Mouse (Mus musculus): Measurements from ENCODE around the gene Cfl1.
"Not testable (repeated sequence)": the region's sequence is repeated elsewhere in the genome, so short reads cannot be mapped to it uniquely, and the experiment has no call there.

Cfl1 gene

DNA sequence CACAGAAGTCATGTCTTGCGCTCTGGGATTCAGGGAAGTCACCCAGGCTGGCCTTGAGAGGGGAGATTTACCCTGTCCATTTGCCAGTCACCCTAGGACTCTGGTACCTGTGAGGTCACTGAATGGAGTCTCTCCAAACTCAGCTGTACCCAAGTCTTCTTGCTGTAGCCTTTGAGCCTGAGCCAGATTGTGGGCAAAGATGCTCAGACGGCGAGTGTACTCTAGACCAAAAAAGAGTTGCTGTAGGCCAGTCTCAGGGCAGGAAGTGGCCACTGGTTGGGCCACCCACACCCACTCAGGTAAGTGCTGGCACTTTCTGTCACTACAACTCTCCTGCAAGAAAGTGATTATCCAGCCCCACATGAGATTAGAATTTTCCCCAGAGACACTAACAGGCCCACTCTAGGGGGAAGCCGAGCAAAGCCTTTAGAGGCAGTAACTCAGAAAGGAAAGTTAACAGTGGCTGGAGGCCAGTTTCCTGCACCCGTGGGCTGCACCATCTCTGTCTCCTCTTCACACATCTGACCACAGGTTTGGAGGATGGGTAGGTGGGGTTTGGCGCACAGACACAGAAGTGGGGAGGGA lies 23.2 kb upstream of the Cfl1 start:
- no peak for DNase-seq

DNA sequence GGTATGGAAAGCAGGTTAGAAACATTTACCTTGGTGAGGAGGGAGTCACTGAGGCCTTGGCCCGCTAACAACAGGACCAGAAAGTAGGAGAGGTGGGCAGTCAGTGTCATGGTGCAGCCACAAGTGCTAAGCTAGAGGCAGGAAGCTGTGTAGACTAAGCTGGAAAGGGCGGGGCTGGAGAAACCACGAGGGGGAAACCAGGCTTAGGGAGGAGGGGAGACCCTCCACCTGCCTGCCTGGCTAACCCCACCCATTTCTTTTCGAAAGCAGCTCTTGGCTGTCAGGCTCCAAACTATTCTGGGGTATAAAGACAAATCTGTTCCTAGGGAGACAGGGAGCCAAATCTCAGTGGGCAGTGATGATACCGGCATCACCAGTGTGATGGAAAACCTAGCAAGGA lies 21.9 kb upstream of the Cfl1 start, which contains the start of gene Ctsw:
Ctsw (minus strand) TSS at position 134 of the 400 bp plus-strand sequence.
- DNase-seq: no peak

DNA sequence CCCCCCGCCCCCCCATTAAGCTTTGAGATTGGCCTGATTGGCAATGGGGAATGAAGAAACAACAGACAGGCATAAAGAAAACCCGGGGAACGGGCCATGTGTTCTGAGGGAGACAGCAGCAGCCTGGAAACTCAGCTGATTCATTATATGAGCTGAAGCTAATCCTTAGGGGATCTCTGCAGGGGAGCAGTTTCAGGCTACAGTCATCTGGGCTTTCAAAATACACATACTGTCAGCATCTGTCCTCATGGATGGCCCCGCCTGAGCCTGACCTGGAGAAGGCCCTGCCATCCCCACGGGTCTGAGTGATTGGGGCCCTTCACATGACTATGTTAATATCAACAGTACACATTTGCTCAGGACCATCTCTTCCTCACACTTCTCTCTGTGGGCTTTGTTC lies 18.4 kb upstream of the Cfl1 start:
- no peak for DNase-seq

DNA sequence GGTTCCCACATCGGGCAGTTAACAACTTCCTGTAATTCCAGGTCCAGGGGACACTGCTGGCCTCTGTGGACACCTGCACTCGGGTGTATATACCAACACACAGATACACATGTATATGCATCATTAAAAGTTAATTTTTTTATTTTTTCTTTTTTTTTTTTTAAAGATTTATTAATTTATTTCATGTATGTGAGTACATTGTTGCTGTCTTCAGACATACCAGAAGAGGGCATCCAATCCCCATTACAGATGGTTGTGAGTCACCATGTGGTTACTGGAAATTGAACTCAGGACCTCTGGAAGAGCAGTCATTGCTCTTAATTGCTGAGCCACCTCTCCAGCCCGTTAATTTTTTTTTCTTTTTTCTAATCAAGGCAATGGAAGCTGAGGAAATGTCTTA lies 17.4 kb upstream of the Cfl1 start:
- no peak for DNase-seq

DNA sequence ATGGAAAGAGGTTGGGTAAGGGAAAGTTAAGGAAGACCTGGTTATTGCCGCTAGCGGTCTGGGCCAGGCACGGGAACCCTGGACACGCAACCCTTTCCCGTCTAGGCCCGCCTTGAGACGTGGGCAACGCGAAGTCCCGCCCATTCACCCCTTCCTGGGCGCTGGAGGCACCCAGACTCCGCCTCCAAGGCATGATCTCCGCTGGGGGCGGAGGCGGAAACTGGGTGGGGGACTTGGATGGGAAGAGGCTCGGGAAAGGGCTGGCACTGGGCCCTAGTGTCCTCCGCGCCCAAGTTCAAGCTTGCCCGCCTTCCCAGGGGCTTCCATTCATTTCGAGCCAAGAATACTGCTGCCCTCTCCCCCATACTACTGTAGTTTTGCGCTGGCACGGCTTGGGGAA lies 16.5 kb upstream of the Cfl1 start, which contains the start of gene Efemp2:
Efemp2 (plus strand) TSS at position 235 of the 400 bp plus-strand sequence.
- DNase-seq: peak; percentile 68

DNA sequence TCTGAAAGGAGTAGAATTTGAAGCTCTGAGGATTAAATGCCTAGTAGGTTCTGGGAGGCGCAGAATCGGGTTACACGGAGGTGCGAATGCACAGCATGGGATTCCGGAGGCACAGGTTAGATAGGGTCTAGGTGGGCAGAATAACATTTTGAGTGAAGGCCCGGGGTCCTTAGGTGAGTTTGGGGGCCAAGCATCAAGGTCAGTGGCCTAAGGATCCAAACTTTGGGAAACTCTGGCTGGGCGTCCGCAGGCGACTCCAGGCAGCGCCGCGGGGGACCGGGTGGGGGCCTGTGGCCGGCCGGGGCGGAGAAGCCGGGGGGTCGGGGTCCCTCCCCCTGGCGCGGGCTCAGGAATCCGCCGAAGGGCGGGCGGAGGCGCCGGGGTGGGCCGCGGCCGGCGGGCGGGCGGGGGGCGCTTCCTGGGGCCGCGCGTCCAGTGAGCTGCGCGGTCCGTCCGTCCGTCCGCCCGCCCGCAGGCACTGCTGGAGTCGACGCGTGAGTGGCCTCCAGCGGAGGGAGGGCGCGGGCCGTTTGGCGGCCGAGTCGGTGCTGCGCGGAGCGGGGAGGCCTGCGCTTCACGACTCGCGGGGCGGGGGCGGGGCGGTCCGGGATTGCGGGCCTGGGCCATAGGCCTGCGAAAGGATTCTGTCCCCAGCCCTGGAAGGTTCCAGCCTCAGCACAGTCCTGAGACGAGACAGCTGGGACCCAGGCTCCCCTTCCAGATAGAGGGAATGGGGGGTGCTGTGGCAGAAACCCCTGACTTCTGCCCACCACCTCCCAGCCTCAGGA lies 15.8 kb upstream of the Cfl1 start:
- DNase-seq: no peak

DNA sequence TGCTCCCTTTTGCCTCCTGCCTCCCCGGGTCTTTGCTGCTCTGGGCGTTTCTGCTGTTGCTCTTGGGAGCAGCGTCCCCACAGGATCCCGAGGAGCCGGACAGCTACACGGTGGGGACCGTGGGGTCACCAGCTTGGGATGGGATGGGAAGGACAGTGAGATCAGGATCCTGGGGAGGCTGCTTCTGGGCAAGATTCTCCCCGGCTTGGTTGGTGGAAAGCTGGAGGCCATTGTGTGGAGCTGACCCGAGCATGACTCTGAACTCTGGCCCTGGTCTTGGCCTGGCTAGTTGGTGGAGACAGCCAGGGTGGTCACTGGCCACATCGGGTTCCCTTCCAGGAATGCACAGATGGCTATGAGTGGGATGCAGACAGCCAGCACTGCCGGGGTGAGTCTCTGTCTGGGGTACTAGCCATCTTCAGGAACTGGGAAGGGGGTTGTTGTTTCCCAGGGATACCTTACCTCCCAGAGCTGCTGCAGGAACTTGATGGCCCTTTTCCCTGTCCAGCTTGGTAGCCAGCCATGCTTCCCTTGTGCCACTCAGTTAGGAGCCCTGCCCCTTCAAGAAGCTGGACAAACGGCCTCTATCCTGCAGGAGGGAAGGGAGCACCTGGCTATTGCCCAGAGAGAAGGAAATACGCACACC lies 15.1 kb upstream of the Cfl1 start:
- no peak for DNase-seq

DNA sequence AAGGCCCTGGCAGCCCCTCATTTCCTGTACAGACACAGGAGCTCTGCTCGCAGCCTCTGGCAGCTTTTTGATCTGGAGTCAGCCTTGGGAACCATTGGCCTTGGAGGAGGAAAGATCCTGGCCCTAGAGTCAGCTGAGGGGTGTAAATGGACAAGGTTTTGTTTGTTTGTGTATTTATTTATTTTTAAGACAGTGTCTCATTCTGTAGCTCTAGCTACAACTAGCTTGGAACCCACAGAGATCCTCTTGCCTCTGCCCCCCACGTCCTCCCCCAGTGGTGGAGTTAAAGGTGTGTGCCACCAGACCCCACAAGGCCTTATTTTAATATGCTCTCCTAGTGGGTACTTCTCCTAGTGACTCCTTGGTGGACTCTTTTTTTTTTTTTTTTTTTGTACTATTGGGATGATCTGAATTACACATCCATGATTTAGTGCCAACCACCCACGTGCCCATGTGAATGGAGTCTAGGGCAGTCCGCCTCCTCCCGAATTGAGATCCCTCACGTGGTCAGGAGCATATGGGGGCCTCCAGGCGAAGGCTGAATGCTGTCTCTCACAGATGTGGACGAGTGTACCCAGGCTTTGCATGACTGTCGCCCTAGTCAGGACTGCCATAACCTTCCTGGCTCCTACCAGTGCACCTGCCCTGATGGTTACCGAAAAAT lies 13.1 kb upstream of the Cfl1 start:
- DNase-seq: peak; percentile 69

DNA sequence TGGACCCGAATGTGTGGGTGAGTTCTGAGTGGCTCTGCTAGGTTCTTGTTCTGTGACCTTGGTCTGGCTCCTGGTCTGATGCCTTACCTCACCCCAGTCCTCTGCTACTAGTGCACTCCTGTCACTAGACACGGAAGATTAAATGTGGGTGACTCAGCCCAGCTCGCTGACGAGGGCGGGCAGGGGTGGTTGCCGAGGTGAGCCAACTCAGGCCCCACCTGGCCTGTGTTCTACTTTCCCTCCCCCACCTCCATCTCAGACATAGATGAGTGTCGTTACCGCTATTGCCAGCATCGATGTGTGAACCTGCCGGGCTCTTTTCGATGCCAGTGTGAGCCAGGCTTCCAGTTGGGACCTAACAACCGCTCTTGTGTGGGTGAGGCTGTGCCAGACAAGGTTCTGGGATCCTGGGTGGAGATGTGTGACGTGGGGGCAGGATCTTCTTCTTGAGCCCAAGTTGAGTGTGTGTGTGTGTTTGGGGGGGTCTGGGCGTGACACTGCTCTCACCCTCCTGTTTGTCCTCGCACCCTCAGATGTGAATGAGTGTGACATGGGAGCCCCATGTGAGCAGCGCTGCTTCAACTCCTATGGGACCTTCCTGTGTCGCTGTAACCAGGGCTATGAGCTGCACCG lies 12.5 kb upstream of the Cfl1 start:
- no peak for DNase-seq

DNA sequence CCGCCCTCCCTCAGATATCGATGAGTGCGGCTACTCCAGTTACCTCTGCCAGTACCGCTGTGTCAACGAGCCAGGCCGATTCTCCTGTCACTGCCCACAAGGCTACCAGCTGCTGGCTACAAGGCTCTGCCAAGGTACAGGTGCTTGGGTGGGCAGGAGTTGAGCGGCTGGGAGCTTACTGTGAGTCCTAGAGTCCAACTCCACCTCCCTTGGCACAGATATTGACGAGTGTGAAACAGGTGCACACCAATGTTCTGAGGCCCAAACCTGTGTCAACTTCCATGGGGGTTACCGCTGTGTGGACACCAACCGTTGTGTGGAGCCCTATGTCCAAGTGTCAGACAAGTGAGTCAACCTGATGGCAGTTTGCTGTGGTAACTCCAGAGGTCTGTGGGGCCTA lies 10.2 kb upstream of the Cfl1 start:
- DNase-seq: no peak

DNA sequence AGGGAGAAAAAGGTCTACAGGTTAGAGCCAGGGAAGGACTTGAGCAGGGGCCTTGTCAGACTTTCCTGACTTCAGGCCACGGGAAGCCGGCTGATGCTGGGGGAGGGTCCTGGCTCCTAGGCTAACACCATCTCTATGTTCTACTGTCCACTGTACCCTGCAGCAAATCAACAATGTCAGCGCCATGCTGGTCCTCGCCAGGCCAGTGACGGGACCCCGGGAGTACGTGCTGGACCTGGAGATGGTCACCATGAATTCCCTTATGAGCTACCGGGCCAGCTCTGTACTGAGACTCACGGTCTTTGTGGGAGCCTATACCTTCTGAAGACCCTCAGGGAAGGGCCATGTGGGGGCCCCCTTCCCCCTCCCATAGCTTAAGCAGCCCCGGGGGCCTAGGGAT lies 8.9 kb upstream of the Cfl1 start:
- DNase-seq: no peak

DNA sequence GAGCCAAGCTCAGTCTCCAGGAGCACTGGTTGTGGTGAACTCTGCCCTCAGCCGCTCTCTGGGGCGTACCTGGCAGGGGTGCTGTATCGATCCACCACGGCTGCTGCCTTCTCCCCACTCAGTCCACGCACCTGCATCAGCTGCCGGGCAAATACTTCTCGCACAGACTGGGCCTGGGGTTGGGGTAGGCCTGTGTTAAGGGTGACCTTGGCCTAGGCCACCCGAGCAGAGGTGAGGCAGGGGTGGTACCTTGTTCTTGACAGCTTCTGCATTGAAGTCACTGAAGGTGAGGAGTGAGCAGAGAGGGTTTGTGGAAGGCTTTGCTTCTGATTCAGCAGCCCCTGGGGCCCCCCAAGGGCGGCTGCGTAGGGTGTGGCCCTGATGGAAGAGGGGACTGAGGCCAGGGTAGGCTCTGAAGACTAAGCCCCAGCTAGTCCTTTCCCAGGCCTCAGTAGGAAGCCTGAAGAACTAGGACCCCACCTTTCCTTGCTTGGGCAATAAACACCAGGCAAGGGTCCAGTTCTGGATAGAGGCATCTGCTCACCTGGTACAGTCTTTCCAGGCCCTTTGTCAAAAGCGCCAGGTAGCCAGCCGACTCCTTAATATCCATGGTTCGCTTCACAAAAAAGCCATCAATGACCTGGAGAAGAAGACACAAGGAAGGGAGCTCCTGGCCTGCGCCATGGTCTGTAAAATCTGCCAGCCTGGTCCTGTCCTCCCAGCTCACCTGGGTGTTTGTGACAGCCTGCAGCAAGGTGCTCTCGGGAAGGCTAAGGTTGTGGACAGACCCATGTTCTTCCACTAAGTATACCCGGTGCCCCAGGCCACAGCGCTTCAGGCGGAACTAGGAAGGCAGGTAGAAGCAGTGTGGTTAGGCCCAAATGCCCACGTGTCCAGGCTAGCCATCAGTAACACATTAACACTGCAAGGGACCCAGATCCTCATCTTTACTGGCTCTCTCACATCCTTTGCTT lies 6.6 kb upstream of the Cfl1 start:
- no peak for DNase-seq

DNA sequence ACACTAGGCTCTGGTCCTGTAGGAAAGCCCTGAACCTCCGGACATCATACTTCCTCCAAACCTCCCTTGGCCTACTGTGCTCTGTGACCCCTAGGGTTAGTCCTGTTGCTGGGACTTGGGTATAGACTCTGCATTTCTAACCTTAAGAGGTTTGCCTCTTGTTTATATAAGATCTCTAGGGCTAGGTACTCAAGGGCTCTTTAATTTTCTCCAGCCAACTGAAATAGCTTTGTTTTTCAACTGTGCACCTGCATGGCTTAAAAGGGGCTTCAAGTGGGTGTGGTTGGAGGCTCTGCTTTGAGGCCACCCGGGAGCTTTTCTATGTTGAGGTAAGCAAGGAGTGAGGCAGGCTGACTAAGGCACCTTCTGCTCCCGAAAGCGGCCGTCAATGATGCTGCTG lies 5.8 kb upstream of the Cfl1 start:
- no peak for DNase-seq

DNA sequence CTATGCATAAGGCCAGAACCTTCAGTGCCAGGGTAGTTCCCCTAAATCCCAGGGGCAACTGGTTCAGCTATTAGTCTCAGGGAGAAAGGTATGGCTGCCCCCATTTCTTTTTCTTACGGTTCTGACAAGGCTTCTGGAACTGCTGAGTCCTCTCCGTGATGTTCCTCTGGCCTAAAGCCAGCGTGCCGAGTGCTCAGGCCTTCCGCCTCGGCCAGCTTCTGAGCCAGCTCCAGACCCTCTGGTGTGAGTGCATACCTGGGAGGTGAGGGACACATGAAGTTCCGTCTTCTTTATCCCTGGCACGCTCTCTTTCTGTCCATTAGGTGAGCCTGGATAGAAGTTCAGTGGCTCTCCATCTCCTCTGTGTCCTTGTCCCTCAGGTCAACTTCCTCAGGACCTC lies 4.9 kb upstream of the Cfl1 start:
- DNase-seq: no peak

DNA sequence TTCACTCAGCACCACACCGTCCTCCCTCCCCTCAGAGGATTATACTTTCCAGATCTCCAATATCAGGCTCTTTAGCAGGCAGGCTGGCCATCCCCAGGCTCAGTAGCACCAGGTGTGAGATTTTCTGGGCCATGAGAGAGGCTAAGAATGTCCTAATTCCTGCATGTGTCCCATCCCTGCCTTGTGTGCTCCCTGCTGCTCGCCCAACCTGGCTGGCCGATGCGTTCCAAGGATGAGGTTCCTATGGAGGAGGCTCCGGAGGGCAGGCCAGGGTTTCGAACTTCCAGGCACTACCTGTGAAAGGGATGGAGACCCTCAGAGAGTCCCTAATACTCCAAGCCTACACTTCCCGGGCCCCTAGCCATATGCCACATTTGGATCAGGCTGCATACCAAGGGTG lies 4.4 kb upstream of the Cfl1 start:
- DNase-seq: no peak

DNA sequence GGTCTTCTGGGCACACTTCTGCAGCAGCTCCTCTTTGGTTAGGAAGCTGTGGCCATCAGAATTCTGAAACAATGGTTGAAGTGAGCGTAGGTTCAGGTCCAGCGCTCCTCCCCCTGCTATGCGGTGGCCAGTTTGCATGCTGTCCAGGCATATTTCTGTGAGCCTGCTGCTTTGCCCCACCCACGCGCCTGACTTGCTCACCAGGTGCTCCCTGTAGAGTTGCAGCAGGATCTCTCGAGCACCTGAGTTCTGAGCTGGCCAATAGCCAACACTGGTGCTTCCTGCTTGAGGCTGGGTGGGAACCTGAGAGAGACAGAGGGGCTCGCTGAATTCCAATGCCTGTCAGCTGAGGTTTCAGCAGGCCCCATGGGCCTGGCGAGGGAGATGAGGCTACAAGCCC lies 4.0 kb upstream of the Cfl1 start:
- DNase-seq: no peak

DNA sequence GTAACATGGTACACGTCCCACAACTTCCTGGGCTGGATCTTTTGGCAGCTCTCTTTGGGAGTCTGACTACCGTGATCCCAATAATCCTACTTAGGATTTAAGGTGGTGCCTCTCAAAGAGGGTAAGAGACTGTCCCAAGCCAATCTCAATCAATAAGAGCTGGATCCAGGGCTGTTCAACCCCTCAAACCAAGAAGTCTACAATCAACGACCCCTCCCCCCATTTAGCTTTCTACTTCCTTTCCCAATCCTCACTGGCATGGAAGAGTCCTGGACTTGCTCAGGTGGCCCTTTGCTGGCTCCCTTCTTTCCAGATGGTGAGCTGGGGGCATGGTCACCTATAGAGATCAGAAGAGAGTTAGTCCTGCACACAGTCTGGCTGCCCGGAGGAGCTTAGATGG lies 3.5 kb upstream of the Cfl1 start:
- DNase-seq: no peak

DNA sequence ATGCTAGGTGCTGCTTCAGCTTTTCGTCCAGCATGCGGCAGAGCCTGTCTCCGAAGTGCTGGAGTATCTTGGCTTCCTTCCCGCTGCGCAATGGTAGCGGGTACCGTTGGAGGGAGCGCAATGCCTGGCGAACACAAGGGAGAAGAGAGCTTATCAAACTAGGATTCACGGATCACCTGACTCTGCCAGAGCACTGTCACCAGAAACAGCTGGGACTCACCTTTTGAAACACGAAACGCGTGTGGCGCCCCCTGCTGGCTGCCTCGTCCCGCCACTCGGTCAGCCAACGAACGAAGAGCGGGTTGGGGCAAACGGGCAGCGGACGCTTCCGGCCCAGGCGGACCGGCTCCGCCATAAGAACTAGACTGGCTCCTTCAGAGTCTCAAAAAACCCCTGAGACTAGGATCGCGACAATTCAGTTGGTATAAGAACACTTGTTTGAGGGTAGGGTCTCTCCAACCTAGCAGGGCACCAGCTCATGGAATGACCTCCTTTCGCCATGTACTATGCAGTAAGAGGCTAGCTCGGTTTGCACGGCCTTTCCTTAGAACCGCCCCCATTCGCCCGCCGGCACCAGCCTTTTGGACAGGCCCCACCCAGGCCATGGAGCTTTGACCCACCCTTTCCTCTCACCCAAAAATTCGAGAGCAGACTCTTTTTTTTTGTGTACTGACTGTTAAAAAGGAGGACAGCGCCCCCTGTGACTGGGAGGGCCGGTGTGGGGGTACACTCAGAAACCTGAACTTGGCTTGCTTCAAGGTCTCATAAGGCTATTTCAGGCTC lies 2.3 kb upstream of the Cfl1 start, which contains the start of gene Mus81:
Mus81 (minus strand) TSS at position 635 of the 783 bp plus-strand sequence.
- DNase-seq: peak; percentile 94

DNA sequence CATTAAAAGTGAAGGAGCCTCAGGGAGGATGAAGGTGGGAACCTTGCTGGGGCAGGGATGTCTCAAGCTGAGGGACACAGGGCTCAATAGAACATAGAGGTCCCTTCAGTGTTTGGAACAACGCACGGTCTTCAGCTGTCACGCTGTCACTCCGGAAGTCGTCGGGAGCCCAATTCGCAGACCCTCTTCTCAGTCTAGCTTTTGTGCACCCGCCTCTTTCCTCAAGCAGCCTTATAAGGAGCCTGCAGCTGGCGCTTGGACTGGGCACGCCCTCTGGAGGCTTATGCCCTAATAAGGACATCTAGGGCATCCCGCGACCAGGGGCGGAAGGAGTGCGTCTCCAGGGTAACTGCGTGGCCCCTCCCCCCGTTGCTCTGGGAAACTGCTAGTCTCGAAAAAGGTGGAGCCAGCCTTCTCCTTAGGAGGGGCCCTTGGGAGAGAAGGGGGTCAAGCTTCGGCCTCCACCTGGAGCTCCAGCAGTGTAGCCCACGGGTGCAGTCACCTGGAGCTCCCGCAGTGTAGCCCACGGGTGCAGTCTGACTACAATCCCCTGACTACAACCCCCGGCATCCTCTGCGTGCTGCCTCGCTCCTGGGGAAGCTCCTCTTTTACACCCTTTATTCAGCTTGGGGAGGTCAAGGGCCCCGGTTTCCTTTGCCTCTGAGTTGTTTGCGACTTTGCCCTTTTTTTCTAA lies 1.2 kb upstream of the Cfl1 start:
- peak; percentile 98 for DNase-seq

DNA sequence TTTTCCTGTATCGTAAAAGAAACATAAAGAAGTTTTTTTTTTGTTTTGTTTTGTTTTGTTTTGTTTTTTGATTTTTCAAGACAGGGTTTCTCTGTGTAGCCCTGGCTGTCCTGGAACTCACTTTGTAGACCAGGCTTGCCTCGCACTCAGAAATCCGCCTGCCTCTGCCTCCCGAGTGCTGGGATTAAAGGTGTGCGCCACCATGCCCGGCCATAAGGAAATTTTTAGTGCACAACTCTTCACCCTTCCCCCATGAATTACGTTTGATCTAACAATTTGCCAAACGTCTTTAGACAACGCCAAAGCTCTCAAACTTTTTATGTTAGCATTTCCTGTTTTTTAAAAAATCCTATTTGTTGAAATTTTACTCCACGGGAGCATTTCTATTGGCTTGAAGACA lies 534 bp upstream of the Cfl1 start:
- DNase-seq: not testable (repeated sequence)

Measured in right cerebral cortex, adult 18-20 months (tissue).